Mouse (Mus musculus): ENCODE results near the gene Bcl7a. TPM values are rescaled to one million over a fixed set of nuclear protein-coding genes. Genes with fewer than 3 reads are reported as not detected.

The Bcl7a gene
- polyA plus RNA-seq, 1 experiment from 2014 or later: 12.7 TPM

DNA sequence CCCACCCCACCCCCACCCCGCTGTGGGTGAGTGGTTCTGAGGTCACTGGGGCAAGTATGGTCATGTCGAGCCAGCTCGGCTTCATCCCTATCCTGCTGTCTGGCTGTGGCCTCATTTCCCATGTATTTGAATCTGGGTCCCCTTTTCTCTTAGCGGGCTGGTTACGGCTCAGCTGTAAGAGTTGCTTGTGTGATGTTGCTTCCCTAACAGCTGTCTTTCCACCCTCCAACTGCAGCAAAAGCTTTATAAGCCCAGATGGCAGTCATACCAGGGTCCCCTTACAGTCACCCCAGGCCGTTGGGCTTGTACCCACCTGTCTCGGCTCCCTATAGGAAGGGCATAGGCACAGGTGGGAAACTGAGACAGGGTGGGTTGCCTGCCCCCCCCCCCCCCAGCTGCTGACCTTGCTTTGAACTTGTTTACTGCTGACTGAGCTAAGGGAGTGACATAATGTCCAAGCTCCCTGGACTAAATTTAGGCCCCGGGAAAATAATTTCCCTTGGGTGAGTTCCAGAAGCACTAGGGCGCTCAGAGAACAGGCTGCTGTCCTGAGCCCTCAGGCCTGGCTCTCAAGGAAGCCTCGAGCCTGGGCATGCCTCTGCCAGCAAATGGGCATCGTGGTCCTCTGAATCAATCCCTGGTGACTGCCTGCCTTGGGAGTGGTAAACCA is 20.8 kb downstream of the Bcl7a start:
- Histone ChIP-seq H3K9ac (no peak overlapping the region), H3K36me3 (peaks cover 88% of the 10 kb centered on the region), H3K4me3 (no peak overlapping the region), H3K4me1 (no peaks in the 10 kb centered on the region), H3K4me2 (no peak overlapping the region), H3K27me3 (replicated peaks) (no peaks in the 10 kb centered on the region), H3K9me3 (replicated peaks) (no peaks in the 10 kb centered on the region), H3K27ac (no peak overlapping the region)
- WGBS (ENCODE audit: insufficient replicate concordance): 86% methylated on average over 11 of the region's 11 CpGs
- no peak for ATAC-seq

DNA sequence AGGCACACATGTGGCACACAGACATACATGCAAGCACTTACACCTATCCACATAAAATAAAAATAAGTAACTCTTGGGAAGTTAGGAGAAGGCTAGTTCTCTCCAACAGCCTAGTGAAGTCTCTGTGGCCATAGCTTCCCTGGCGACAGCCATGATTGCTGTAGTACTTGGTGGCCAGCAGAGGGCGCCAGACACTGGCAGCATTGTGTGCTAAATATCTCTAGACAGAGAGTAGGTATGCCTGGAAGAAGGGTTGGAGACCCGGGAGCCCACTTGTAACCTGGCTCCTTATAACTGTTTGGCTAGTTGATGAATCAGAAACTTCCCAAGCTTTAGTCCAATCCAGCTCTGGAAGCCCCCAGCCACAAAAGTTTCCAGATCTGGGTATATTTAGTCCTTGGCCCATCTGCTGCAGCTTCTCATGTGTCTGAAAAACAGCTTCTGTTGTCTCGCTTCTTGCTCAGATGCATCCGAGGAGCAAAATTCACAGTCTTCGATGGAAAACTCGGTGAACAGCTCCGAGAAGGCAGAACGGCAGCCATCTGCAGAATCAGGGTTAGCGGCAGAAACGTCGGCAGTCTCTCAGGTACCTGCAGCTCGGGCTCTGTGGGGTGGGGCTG is 25.3 kb downstream of the Bcl7a start:
- H3K4me1 ChIP-seq: no peaks in the 10 kb centered on the region
- H3K9ac ChIP-seq: no peak overlapping the region
- no peak overlapping the region for H3K4me2 ChIP-seq
- H3K4me3 ChIP-seq: no peak overlapping the region
- H3K9me3 ChIP-seq (replicated peaks): no peaks in the 10 kb centered on the region
- no peak for ATAC-seq
- no peak overlapping the region for H3K27ac ChIP-seq
- 75% methylated on average over 13 of the region's 13 CpGs for WGBS (ENCODE audit: insufficient replicate concordance)
- no peaks in the 10 kb centered on the region for H3K27me3 ChIP-seq (replicated peaks)
- peaks cover 87% of the 10 kb centered on the region for H3K36me3 ChIP-seq

DNA sequence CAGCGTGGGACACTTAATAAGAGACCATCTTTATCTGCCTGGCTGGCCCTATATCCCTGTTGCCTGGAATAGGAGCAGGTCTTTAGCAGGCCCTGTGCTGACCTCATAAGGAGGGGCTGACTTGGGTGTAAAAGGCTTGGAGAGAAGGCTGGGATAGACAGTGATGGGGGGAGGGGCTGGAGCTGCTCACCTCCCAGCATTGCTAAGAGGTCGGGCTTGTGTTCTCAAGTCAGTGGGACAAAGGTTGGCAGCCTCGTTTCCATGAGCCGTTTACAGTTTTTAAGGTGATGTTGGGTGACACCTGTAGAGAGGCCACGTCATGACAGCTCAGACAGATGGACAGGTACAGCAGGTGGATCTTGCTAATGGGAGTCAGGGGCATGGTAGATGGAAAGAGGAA is 26.4 kb downstream of the Bcl7a start:
- H3K4me2 ChIP-seq: no peak overlapping the region

DNA sequence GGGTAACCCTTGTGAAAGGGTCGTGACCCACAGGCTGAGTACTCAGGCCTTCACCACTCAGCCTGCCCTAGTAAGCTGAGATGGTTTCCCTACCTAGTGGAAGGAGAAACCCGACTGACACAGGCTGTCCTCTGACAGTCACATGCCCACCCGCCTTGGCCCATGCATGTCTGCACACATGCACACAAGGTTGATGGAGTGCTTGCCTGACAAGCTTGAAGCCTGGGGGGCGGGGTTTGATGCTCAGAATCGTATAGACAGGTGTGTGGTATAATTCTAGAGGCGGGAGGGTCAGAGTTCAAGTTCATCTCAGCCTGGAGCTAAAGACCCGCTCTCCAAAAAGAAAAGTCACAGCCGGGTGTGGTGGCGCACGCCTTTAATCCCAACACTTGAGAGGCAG is 31.6 kb downstream of the Bcl7a start:
- ATAC-seq: no peak
- no peaks in the 10 kb centered on the region for H3K27me3 ChIP-seq (replicated peaks)
- no peak overlapping the region for H3K9ac ChIP-seq
- peaks cover 46% of the 10 kb centered on the region for H3K36me3 ChIP-seq
- H3K4me3 ChIP-seq: no peak overlapping the region
- 82% methylated on average over 10 of the region's 10 CpGs for WGBS (ENCODE audit: insufficient replicate concordance)
- no peak overlapping the region for H3K4me2 ChIP-seq
- H3K4me1 ChIP-seq: peaks cover 5% of the 10 kb centered on the region; the same call in 1 of the 2 replicates
- H3K27ac ChIP-seq: no peak overlapping the region
- H3K9me3 ChIP-seq (replicated peaks): no peaks in the 10 kb centered on the region

More for the DNA sequence above, 26.4 kb downstream of the Bcl7a start:
- Histone ChIP-seq H3K9me3 (replicated peaks) (no peaks in the 10 kb centered on the region), H3K27ac (no peak overlapping the region), H3K27me3 (replicated peaks) (no peaks in the 10 kb centered on the region), H3K36me3 (peaks cover 84% of the 10 kb centered on the region), H3K4me3 (no peak overlapping the region), H3K9ac (no peak overlapping the region), H3K4me1 (no peaks in the 10 kb centered on the region)
- ATAC-seq: no peak
- 61% methylated on average over 5 of the region's 5 CpGs for WGBS (ENCODE audit: insufficient replicate concordance)

DNA sequence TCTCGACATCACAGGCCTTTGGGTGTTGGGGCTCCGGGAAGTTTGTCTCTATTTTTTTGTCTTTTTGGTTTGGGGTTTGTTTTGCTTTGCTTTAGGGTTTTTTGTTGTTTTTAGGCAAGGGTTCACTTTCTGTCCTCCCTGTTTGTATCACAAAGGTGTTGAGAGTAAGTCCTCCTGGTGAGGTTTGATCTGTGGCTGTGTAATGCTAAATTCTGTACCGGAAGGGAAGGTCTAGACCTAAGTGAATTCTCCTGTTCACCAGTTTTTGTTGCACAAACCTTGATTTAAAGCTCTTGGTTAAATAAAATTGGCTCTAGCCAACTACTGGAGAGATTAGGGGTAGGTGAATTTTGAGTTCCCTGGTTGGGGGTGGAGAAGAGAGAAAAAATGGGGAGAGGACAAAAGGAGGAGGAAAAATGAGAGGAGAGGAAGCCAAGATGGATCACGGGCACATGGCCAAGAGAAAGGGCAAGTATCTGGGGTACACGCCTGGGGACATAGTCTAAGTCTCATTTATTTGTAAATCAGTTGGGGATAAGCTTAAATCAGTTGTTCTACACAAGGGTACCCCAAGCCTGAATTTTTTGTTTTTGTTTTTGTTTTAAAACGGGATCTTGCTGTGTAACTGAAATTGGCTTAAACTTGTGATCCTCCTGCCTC is 32.3 kb downstream of the Bcl7a start:
- Histone ChIP-seq H3K4me2 (no peak overlapping the region), H3K27ac (no peak overlapping the region)
- WGBS (ENCODE audit: insufficient replicate concordance): 80% methylated on average over 6 of the region's 6 CpGs

DNA sequence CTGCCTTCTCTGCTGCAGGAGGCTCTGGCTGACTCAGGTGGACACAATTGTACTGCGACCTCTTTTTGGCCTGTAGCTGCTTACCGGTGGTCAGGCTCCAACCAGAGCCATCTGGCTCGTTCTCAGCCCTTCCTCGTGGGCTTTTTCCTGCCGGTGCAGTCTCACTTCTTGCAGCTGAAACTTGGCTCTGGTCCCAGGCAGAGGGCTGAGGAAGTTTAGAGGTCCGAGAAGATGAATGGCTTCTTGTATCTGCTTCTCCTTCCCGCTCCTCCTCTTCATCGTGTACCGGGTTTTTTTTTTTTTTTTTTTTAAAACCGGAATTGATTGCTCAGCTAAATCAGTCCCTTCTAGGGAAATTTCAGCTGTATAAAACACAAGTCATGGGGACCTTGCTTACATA is 32.9 kb downstream of the Bcl7a start:
- Histone ChIP-seq H3K27ac (no peak overlapping the region), H3K9me3 (replicated peaks) (no peaks in the 10 kb centered on the region), H3K4me2 (no peak overlapping the region), H3K27me3 (replicated peaks) (peaks cover 7% of the 10 kb centered on the region; the same call in 1 of the 2 replicates), H3K36me3 (peaks cover 33% of the 10 kb centered on the region), H3K4me1 (peaks cover 6% of the 10 kb centered on the region), H3K9ac (no peak overlapping the region), H3K4me3 (no peak overlapping the region)
- WGBS (ENCODE audit: insufficient replicate concordance): 50% methylated on average over 10 of the region's 10 CpGs
- ATAC-seq: no peak

More for the DNA sequence above, 32.3 kb downstream of the Bcl7a start:
- Histone ChIP-seq H3K36me3 (peaks cover 39% of the 10 kb centered on the region), H3K4me1 (peaks cover 5% of the 10 kb centered on the region; the same call in 1 of the 2 replicates), H3K27me3 (replicated peaks) (peaks cover under 1% of the 10 kb centered on the region; the same call in 1 of the 2 replicates), H3K9me3 (replicated peaks) (no peaks in the 10 kb centered on the region), H3K9ac (no peak overlapping the region), H3K4me3 (no peak overlapping the region)
- ATAC-seq: no peak

DNA sequence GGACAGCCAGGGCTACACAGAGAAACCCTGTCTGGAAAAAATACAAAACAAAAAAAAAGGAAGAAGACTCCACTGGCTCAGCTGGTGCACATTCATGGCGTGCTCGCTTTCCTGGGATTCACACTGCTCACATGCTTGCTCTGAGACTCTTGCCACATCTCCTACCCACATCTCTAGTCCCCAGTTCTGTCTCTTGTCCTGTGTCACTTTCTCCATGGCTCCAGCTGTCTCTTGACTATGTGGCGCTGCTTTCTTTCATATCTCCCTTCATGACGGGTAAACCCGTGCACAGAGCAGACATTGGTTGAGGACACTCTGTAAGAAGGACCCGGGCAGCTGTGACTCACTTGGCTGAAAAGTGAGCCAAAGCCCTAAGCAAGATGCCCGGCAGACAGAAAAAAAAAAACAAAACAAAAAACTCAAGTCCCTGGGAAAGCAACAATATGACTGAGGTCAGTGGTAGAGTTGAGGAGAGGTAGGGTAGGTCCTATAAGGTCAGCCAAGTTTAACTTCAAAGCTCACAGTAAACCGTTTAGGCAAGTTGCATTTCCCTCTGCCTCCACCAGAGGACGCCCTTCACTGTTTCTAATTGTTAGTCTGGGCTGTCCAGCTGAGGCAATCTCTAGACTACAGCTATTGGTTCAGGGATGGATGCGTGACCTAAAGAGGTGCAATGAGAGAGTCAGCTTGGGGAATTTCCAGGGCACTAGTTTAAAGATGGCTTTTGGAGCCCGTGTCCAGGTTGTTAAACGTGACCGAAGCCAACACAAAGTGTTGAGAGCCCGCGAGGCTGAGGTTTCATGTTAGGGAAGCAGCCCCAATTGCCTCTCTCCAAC is 33.7 kb downstream of the Bcl7a start:
- Histone ChIP-seq H3K4me2 (no peak overlapping the region), H3K36me3 (peaks cover 25% of the 10 kb centered on the region), H3K4me1 (peaks cover 13% of the 10 kb centered on the region), H3K27ac (no peak overlapping the region), H3K9ac (no peak overlapping the region), H3K27me3 (replicated peaks) (peaks cover 14% of the 10 kb centered on the region; the same call in 1 of the 2 replicates), H3K9me3 (replicated peaks) (no peaks in the 10 kb centered on the region), H3K4me3 (no peak overlapping the region)
- 0 out of 2 replicates have a peak, but pooled peaks have one; percentile 40 for ATAC-seq
- 66% methylated on average over 15 of the region's 15 CpGs for WGBS (ENCODE audit: insufficient replicate concordance)

DNA sequence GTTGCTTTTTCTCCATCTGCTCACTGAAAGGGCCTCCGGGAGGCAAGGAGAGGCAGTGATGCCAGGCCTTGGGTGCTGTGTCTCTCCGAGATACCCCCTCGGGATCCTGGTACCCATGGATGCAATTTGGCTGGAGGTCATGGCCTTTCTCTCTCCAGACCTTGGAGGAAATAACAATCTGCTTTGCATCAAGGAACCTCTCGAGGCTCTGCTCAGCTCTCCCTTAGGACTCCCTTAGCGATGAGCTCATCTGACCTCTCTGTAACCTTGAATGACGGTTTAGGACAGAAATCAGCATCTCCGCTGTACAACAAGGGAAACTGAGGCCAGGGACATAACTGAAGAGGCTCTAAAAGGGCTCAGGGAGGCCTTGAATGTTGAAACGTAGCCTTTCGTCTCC is 35.1 kb downstream of the Bcl7a start:
- no peak overlapping the region for H3K27ac ChIP-seq
- WGBS (ENCODE audit: insufficient replicate concordance): 70% methylated on average over 9 of the region's 9 CpGs
- no peak for ATAC-seq
- H3K4me1 ChIP-seq: peaks cover 13% of the 10 kb centered on the region
- H3K4me3 ChIP-seq: no peak overlapping the region
- H3K27me3 ChIP-seq (replicated peaks): peaks cover 19% of the 10 kb centered on the region
- no peak overlapping the region for H3K9ac ChIP-seq
- H3K4me2 ChIP-seq: no peak overlapping the region
- H3K9me3 ChIP-seq (replicated peaks): no peaks in the 10 kb centered on the region
- peaks cover 11% of the 10 kb centered on the region for H3K36me3 ChIP-seq

DNA sequence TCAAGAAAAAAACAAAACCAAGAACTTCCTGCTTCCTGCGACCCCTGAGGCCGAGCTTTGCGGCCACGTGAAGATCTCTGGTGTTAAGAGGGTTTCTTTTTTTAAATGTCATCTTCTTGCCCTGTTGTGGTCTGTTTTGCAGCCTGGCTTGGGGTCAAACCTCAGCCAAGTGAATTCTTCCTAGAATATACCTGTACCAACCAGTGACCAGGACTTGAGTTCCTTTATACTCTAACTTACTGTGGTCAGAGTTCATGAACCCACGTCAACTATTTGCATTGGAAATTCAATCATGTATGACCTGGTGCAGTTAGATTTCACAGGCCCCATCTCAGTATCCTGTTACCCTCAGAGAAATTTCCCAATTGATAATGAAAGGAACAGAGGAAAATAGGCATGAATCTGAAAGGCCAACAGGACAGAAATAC is 35.9 kb downstream of the Bcl7a start:
- ATAC-seq: no peak
- Histone ChIP-seq H3K9ac (no peak overlapping the region), H3K4me1 (peaks cover 13% of the 10 kb centered on the region), H3K27me3 (replicated peaks) (peaks cover 22% of the 10 kb centered on the region), H3K4me3 (no peak overlapping the region), H3K4me2 (no peak overlapping the region), H3K9me3 (replicated peaks) (no peaks in the 10 kb centered on the region), H3K27ac (no peak overlapping the region), H3K36me3 (peaks cover 5% of the 10 kb centered on the region)
- WGBS (ENCODE audit: insufficient replicate concordance): 32% methylated on average over 5 of the region's 5 CpGs

DNA sequence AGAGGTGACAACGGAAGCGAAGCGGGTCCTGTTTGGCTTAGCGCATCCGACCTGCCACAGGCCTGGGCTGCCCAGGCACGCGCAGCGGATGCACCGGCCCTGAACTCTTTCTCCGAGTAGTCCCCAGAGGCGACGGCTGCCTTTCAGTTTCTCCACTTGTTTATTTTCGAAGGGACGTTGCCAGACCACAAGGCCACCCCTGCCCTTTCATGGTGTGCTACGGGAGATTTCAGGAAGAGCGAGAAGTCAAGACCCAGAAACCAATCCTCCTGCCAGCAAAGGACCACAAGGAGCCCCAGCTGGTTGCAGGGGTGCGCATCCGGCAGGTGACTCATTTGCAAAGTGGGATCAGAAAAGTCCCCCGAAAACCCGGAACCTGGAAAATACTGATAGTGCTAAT is 38.3 kb downstream of the Bcl7a start:
- no peak for ATAC-seq
- no peak overlapping the region for H3K4me3 ChIP-seq
- H3K4me2 ChIP-seq: peak overlapping the region; percentile 31; the same call in 1 of the 2 replicates
- H3K27me3 ChIP-seq (replicated peaks): peaks cover 22% of the 10 kb centered on the region
- H3K4me1 ChIP-seq: peaks cover 13% of the 10 kb centered on the region
- H3K9me3 ChIP-seq (replicated peaks): no peaks in the 10 kb centered on the region
- no peak overlapping the region for H3K27ac ChIP-seq
- H3K36me3 ChIP-seq: no peaks in the 10 kb centered on the region
- no peak overlapping the region for H3K9ac ChIP-seq
- WGBS (ENCODE audit: insufficient replicate concordance): 20% methylated on average over 20 of the region's 20 CpGs

DNA sequence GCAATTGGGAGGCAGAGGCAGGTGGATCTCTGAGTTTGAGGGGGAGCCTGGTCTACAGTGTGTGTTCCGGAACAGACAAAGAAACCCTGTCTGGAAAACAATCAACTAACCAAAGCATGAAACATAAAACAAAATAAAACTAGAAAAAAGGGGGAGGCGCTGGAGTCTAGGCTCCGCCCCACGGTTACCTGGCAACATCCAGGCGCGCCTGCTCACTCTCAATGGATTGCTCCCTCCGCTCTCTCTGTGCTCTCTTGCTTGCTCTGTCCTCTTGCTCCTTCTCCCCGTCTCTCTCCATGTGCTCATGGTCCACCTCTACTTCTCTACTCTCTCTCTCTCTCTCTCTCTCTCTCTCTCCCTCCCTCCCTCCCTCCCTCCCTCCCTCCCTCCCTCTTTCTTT is 39.1 kb downstream of the Bcl7a start:
- ATAC-seq: no peak
- Histone ChIP-seq H3K36me3 (no peaks in the 10 kb centered on the region), H3K4me1 (peaks cover 13% of the 10 kb centered on the region), H3K4me3 (no peak overlapping the region), H3K27ac (no peak overlapping the region), H3K27me3 (replicated peaks) (peaks cover 22% of the 10 kb centered on the region), H3K9me3 (replicated peaks) (no peaks in the 10 kb centered on the region), H3K9ac (no peak overlapping the region), H3K4me2 (no peak overlapping the region)
- WGBS (ENCODE audit: insufficient replicate concordance): 79% methylated on average over 8 of the region's 8 CpGs

All from liver, embryonic 12.5 days (tissue).